Mouse (Mus musculus): ENCODE measurements around the gene Mynn.

DNA sequence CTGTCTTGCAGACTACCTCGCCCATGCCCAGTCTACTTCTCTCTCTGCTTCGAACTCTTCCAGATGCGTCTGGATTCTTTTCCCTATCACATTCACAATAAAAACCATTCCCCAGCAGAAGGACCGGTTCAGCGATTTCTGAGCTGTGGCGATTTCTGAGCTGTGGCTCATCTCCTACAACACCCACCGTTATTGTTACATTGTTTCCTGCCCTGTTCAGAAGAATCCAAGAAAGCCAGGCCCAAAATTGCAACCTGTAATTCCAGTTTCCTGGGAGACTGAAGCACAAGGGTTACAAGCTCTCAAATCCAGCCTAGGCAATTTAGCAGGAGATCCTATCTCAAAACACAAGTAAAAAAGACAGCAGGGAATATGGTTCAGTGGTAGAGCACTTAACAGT lies 4.6 kb upstream of the Mynn start:
- TF ChIP-seq CTCF (IDR thresholded peaks at IDR 0.05; ENCODE audit: low read depth, low read length) (no peak), POLR2A (IDR thresholded peaks at IDR 0.05; ENCODE audit: borderline replicate concordance, low read depth, low read length) (no peak)
